Mouse (Mus musculus) mouse trophoblast stem cell (cell line): ENCODE data around the gene Mpp2.

Experiments
- in situ Hi-C, 2 experiments: fragments of 300-500 bp; cut with MseI, MboI; formaldehyde crosslinking; loops; 2 replicates in 1 of 2; 3 replicates in 1 of 2; pipeline ENCODE4 v1.15.1; 2025

Gene Mpp2

DNA sequence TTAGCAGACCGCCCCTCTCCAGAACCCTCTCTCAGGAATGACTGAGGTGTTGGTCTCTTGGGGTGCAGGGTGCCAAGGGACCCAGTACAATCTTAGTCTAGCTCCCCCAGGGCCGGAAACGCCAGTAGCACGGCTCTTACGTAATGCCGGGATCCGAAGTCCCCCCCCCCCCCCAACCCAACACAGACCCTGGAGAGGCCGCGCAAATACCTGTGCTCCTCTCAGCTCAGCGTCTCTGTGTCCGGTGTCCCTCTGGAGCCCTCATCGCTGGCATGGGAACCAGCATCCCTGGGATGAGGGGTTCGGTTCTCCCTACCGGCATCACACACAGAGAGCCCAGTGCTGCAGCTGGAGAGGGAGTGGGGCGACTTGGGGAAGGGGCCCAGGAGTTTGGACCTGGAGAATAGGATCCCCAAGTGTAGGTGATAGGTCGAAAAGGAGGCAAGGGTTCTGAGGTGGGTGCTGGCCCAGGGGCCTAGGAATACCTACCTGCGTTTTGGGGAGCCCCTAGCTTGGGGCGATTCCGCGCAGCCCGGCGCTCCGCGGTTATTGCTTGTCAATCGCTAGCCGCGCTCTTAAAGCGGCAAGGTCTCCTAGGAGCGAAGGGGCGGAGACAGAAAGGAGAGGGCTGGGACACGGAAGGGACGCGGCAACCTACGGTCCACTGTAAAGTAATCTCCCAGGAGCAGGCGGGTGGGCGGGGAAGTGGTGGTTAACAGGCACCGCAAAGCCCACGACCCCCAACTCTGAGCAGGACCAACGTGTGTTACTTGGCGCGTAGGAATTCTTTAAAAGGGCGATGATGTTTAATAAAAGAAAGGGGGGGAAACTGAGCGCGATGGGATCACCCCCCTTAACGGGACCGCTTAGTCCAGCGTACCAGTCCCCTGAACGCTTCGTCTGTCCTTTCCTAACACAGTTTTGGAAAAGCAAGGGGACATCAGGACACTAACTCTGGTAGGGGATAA, at the start of gene Mpp2:
Gene Mpp2, minus strand, starts transcription at position 585 of the 968 bp plus-strand sequence.
- in situ Hi-C loops: no loop called here

GRCm38 (mm10) chr11:102137625-102138446, 49.5 kb upstream of the Mpp2 start:
- in situ Hi-C loops: loop anchor here (5.0 to 10.0 kb wide), 3 partner anchors 36 to 76 kb away; partner anchors contain the start of gene Ppy (in 2 of the 2)

GRCm38 (mm10) chr11:102134516-102134915, 46.2 kb upstream of the Mpp2 start:
- in situ Hi-C loops: loop anchor here in 1 of 2 experiments (10.0 kb wide), 1 partner anchor 70 kb away; no protein-coding TSS in a partner anchor

DNA sequence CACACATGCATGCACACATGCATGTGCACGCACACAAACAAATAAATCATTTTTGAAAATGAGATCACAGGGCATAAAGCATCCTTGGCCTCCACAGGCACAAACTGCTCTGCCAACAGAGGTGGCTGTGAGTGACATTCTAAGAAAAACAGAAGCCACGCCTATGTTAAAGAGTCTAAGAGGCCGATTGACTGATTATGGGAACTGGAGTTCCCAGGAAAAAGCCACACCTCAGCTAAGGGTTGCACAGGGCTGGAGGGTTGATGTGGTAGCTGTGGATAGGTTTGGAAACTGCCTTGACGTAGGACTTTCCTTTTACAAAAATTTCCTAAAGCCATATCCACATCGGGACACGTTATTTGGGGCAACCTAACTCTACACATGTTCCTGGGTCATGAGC, 29.1 kb upstream of the Mpp2 start:
- in situ Hi-C loops: no loop called here

DNA sequence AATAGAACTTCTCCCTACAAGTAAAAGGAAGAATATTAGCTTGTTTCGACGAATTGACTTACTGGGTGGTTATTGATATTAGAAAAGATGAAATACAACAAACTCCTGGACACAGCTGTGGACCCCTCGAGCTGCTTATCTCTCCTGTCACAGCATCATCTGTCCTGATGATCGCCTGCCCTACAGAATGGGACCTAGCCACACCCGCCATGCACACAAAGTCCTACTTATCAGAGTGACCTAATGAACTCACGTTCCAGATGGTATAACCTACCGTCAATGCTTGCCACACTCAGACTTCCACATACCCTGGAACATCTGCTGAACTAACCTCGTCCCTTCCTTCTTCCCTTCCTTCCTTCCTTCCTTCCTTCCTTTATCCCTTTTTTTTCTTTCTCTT, 27.9 kb upstream of the Mpp2 start:
- in situ Hi-C loops: no loop called here

DNA sequence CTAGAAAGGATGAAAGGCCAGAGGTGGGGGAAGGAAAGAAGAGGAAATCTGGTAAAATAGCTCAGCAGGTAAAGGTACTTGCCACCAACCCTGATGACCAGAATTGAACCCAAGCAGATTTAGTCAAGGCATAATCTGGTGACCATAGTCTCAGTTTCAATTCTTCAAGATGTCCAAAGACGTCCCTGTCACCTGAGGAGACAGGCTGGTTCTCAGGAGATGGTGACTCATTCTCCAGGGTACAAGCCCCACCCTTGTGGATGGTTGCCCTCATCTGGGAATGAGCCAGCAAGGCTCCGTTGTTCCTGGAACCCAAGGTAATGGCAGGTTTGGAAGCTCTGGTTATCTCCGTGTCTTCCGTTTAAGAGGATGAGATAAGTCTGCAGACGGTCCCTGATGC, 23.3 kb upstream of the Mpp2 start:
- in situ Hi-C loops: no loop called here

DNA sequence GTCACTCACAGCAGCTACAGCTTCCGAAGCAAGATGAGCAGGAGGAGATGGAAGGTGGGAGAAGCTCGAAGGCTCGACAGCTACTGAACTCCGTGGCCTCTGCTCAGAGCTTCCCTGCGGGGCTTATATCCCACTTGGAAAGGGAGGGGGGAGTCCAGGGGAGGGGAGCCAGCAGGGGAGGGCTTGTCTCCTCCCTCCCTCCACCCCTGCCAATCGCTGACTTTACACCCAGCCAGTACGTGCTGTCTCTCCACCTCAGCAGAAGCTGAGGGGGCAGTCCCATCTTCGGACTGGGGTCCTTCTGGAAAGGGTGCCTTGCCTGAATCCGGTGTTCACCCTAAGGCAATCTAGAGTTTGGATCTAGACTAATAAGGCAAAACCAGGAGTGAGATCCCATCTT, 19.4 kb upstream of the Mpp2 start, which contains the start of gene Pyy:
Gene Pyy, minus strand, starts transcription at position 101 of the 400 bp plus-strand sequence.
- in situ Hi-C loops: no loop called here

DNA sequence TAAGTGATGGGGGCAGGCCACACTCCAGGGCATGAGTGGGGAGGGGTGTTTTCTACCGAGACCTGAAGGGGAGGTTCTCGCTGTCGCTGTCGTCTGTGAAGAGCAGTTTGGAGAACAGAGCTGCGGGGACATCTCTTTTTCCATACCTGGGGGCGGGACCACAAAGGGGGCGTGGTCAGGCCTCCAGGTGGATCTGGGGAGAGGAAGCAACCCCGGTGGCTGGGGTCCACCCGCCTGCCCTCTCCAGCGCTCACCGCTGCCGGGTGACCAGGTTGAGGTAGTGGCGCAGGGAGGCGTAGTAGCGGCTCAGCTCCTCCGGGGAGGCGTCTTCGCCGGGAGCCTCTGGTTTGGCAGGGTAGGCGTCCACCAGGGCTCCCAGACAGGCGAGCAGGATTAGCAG, 18.6 kb upstream of the Mpp2 start:
- in situ Hi-C loops: no loop called here

DNA sequence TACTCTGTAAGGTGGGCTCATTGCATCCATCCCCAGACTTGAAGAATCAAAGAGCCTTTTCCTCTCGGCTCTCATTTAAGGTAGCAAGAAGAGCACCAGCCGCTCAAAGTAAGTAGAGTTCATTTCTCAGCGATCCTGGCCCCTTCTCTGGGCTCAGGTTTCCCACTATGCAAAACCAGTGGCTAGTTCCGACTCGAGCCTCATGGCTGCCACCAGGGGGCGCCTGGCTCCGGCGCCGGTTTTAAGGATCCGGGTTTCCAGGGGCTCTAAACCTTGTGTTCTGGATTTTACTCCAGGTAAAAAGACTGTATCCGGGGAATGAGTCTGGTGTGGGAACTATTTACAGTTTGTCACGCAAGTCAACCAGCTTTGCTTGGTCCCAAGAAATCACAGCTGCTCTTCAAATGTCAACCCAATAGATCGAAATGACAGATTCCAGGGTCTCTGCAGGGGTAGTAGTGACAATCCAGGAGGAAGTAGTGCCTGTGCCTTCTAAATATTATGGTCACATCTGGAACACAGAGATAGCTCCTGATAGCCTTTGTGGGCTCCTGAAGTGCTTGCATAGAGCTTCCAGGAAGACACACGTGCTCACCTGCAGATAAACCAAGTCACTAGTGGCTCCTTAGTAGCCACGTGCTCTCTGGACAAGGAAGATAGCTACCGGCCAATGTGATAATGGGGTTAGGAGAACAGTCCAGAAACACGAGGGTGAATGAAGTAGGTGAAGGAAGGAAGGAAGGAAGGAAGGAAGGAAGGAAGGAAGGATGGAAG, 14.4 kb upstream of the Mpp2 start:
- in situ Hi-C loops: loop anchor here (5.0 kb wide), 1 partner anchor 35 kb away; no protein-coding TSS in a partner anchor

- in situ Hi-C loops: loop anchor here (5.0 kb wide), 1 partner anchor 36 kb away; no protein-coding TSS in a partner anchor
Observed at GRCm38 (mm10) chr11:102101219-102101618, 12.9 kb upstream of the Mpp2 start, which contains the start of gene Ppy. Gene Ppy (minus strand): TSS chr11:102101319.

GRCm38 (mm10) chr11:102096887-102097391, 8.6 kb upstream of the Mpp2 start:
- in situ Hi-C loops: no loop called here

DNA sequence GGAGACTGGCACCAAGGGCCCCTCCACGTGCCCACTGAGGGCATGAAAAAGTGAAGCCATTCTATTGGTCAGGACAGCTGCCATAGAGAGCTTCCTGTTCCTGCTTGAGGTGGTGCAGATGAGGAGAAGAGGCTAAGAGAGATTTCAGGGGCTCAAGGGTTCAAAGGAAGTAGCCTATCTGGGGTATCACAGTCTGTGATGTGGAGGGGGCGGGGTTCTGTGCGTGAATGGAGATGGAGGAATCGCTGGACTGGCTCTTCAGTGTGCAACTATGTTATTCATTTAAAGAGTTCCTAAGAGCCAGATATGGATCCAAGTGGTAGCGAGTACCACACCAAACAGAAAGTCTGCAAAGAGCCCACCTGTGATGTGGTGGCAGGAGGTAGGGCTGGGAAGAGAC, 8.1 kb upstream of the Mpp2 start:
- in situ Hi-C loops: no loop called here

DNA sequence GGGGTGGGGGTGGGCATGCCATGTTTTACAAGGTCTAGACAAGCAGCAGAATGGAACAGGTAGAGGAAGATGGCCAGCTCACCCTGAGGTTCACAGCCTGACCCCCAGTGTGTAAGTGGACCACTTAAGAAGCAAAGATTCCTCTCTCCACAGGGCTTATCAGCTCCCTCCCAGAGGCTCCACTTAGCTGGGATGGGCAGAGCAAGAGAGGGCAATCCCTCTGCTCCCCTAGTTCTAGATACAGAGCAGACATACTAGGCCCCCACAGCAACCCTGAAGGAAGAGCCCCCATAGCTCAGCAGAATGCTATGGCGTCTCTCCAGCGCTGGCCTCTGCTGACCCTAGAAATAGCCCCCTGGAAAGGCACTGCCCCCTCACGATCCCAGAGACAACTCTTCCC, 7.4 kb upstream of the Mpp2 start:
- in situ Hi-C loops: no loop called here

DNA sequence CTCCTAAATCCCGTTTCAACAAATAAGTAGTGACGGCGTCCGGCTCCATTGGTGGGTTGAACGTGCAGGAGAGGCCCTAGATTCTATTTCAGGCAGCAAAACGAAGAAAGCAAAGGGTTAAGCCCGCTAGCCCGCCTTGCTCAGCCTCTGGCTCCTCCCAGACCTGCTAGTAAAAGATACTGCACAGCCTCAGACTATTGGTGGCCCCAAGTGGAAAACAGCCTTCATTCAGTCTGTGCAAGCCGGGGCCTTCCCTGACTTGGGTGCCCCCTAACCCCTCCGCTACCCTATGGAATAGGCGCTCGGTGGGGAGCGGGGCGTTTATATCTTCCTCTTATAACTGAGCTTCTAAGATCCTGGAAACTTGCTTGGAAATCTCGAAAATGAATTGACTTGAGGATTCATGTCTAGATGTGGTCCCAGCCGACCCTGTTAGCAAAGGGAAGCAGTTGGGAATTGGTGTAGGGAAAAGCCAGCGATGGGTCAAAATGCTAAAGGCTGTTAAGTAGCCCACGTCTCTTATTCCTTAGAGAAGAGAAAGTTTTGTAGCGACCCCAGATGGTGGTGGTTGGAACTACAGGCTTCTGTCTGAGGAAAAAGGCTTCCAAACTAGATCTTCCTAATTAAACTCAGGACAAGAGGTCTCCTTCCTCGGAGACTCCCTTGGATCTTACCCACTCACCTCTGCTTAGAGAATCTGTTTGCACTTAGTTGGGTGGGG, 933 bp upstream of the Mpp2 start:
- in situ Hi-C loops: no loop called here

GRCm38 (mm10) chr11:102087081-102087751, 1.1 kb downstream of the Mpp2 start:
- in situ Hi-C loops: no loop called here

DNA sequence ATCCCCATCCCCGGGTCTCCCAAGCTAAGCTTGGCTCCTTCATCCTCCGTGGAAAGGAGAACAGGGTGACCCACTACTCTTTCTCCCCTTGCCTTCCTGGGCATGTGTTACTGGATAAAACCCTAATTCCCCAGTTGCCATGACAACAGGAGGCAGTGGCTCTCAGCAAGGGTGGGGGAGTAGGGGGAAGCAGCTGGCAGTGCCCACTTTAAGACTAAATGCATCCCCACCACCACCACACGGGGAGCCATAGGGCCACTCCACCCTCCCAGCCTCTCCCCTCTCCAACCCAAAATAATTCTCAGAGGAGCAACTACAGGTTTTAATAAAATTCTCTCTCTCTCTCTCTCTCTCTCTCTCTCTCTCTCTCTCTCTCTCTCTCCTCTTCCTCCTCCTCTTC, 2.0 kb downstream of the Mpp2 start:
- in situ Hi-C loops: no loop called here

DNA sequence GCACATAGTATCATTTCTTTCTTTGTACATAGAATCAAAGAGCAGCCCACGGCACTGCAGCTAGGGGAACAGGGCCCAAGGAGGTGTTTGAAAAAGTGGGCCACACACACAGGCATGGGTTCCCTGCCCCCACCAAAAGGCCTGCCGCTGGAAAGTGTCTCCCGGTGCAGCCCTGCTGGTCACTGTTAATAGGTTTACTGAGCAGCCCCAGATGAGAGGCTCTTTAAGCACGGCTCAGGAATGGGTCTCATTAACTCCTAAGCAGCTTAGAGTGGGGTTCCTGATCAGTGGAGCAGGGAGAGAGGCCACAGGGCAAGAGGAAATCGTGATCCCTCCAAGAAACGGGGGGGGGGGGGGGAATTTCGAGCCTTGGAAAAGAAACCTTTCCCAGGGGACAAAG, 4.2 kb downstream of the Mpp2 start:
- in situ Hi-C loops: no loop called here

DNA sequence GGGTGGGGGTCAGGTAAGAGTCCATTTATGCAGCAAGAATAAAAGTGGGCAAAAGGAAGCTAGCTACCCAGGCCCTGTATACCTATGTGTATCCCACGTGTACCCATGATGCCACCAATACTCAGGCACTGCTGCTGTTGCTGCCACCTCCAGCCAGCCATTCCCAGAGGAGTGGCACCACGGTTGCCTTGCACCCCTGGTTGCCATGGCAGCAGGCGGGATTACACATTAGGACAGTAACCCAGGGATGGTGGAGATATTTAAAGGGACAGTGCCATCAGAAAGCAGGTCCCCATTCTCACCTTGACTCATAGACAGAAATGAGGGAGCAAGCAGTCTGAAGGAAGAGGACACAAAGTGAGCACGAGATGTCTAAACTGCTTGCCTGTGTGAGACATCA, 5.1 kb downstream of the Mpp2 start:
- in situ Hi-C loops: no loop called here

DNA sequence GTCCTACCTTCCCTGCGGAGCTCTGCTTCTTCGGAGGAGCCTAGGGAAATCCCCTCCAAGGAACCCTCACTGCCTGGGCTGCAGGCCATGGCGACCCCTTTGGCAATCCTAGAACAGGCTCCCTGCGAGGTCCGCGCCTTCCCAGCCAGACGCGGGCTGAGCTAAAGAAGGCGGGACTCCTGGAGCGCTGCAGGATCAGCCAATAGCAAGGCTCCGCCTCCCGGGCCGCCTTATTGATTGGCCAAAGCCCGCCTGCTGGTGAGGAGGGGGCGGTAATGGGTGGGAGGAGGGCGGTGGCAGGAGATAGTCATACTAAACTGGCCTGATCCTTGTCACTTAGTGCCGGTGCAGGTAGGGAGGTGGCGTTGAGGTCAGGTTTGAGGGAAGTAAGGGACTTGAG, 6.0 kb downstream of the Mpp2 start:
- in situ Hi-C loops: no loop called here

GRCm38 (mm10) chr11:102073722-102074121, 14.6 kb downstream of the Mpp2 start:
- in situ Hi-C loops: no loop called here
